ENCODE assay signal across 20 mouse cellular contexts in genomic region chr2:72116103-72116502, GRCm38 (mm10).
A peak's percentile ranks its signal among the peaks of the same experiment; 100 is the strongest.
DNase-seq lines count a peak whose midpoint lies in the region; ATAC-seq and TF ChIP-seq lines count a peak whose summit lies in the region.
"Had no signal": no experiment of that assay in that cellular context is flagged by ENCODE, and none has a peak within 500 bp of the region (broad histone marks: within the 10 kb centered on the region; RNA-seq: fewer than 3 reads in every experiment).

No protein-coding gene starts in this region.

- H3K36me3 ChIP-seq in kidney, embryonic 14.5 days (ENCODE audit: control insufficient read depth, insufficient read depth, low read length) = no peaks in the 10 kb centered on the region
- H3K36me3 ChIP-seq in hindbrain, postnatal 0 days (ENCODE audit: insufficient read depth, low read length) = no peaks in the 10 kb centered on the region
- H3K36me3 ChIP-seq: embryonic facial prominence, embryonic 10.5 days; forebrain, embryonic 15.5 days; G1E; limb, embryonic 13.5 days; liver, embryonic 15.5 days; neural tube, embryonic 12.5 days had no signal

- 59% methylated on average over 7 of the region's 7 CpGs for WGBS in kidney, embryonic 14.5 days
- 71% methylated on average over 7 of the region's 7 CpGs for WGBS in hindbrain, postnatal 0 days

- no peak overlapping the region for H3K9ac ChIP-seq in kidney, embryonic 14.5 days (ENCODE audit: low read depth, low read length)
- no peak overlapping the region for H3K9ac ChIP-seq in hindbrain, postnatal 0 days (replicated peaks; ENCODE audit: low read length)
- H3K9ac ChIP-seq: forebrain, embryonic 15.5 days; limb, embryonic 13.5 days; liver, embryonic 15.5 days; neural tube, embryonic 12.5 days had no signal

- TF ChIP-seq CTCF in hindbrain, postnatal 0 days (IDR thresholded peaks at IDR 0.05; ENCODE audit: low read depth) = no peak

- peaks cover 5% of the 10 kb centered on the region; the same call in 1 of the 2 replicates for H3K4me1 ChIP-seq in kidney, embryonic 14.5 days (ENCODE audit: control insufficient read depth, insufficient read depth, low read length)
- no peaks in the 10 kb centered on the region for H3K4me1 ChIP-seq in hindbrain, postnatal 0 days (ENCODE audit: insufficient read depth, low read length)
- H3K4me1 ChIP-seq: liver, embryonic 15.5 days had no signal

- no peak for ATAC-seq in kidney, embryonic 14.5 days (ENCODE audit: low FRiP score, low TSS enrichment)
- no peak for ATAC-seq in hindbrain, postnatal 0 days
- ATAC-seq: forebrain, embryonic 15.5 days; inflammation-experienced regulatory T-cells, adult 6 months had no signal

- no peak overlapping the region for H3K27ac ChIP-seq in kidney, embryonic 14.5 days (ENCODE audit: low read depth, low read length)
- no peak overlapping the region for H3K27ac ChIP-seq in hindbrain, postnatal 0 days
- H3K27ac ChIP-seq: embryonic facial prominence, embryonic 10.5 days; forebrain, embryonic 15.5 days; limb, embryonic 13.5 days; liver, embryonic 15.5 days; neural tube, embryonic 12.5 days had no signal

- peak; percentile 34 to 60 for DNase-seq in kidney, adult 8-10 months
- DNase-seq in cerebellum, adult 18-20 months = peak; percentile 45 to 55
- DNase-seq in cerebellum, postnatal 10 days = peak; percentile 42 to 45
- peak; percentile 65 to 72 for DNase-seq in kidney, postnatal 25 days
- no peak for DNase-seq in right cerebral cortex, postnatal 10 days (ENCODE audit: low spot score in 2 of 2)
- DNase-seq in hindbrain, postnatal 0 days (ENCODE audit: low spot score) = no peak
- DNase-seq: adrenal gland, adult 8-10 months; heart, postnatal 36 days; midbrain, embryonic 14.5 days had no signal

- H3K4me3 ChIP-seq in kidney, embryonic 14.5 days (ENCODE audit: low read length) = no peak overlapping the region
- no peak overlapping the region for H3K4me3 ChIP-seq in hindbrain, postnatal 0 days (ENCODE audit: low read length)
- H3K4me3 ChIP-seq: embryonic facial prominence, embryonic 10.5 days; erythroblast, embryonic 14.5 days; forebrain, embryonic 15.5 days; layer of hippocampus, adult 2 months; limb, embryonic 13.5 days; liver, embryonic 15.5 days; neural tube, embryonic 12.5 days had no signal

- no peaks in the 10 kb centered on the region for H3K27me3 ChIP-seq in kidney, embryonic 14.5 days (ENCODE audit: control insufficient read depth, insufficient read depth, low read length)
- H3K27me3 ChIP-seq in hindbrain, postnatal 0 days (ENCODE audit: insufficient read depth, low read length) = no peaks in the 10 kb centered on the region
- H3K27me3 ChIP-seq: forebrain, embryonic 15.5 days; limb, embryonic 13.5 days; liver, embryonic 15.5 days; neural tube, embryonic 12.5 days had no signal

- no peaks in the 10 kb centered on the region for H3K9me3 ChIP-seq in kidney, embryonic 14.5 days (ENCODE audit: control insufficient read depth, low read length)
- H3K9me3 ChIP-seq in hindbrain, postnatal 0 days (ENCODE audit: low read length) = no peaks in the 10 kb centered on the region
- H3K9me3 ChIP-seq: embryonic facial prominence, embryonic 10.5 days; forebrain, embryonic 15.5 days; G1E; limb, embryonic 13.5 days; liver, embryonic 15.5 days; neural tube, embryonic 12.5 days had no signal

- H3K4me2 ChIP-seq in kidney, embryonic 14.5 days (replicated peaks; ENCODE audit: low read depth, low read length) = no peak overlapping the region
- H3K4me2 ChIP-seq in hindbrain, postnatal 0 days (ENCODE audit: low read depth, low read length) = no peak overlapping the region
- H3K4me2 ChIP-seq: forebrain, embryonic 15.5 days; heart, embryonic 11.5 days; limb, embryonic 13.5 days; liver, embryonic 15.5 days; neural tube, embryonic 12.5 days had no signal

Comparison
In these comparisons a context has a peak if more than half of its experiments do, and no peak if none do; other contexts are left out.
1. DNase-seq: peak in kidney, adult 8-10 months (2 of 2), cerebellum, adult 18-20 months (2 of 2), cerebellum, postnatal 10 days (2 of 2) and kidney, postnatal 25 days (2 of 2); none in right cerebral cortex, postnatal 10 days (0 of 2) and hindbrain, postnatal 0 days (single experiment).